Mouse (Mus musculus) yolk sac, embryonic 10.5 days (tissue): ENCODE data around the gene Tmem115.
A peak's percentile ranks its signal among the peaks of the same experiment; 100 is the strongest.

Experiments used
- DNase-seq: peaks from one replicate; pipeline ENCODE4 v3.0.0-alpha.2; 2017; ENCODE audit warnings: low spot score

Gene Tmem115

GRCm38 (mm10) chr9:107533791-107534407 is at the start of gene Tmem115:
Gene Tmem115, plus strand, starts transcription at chr9:107533945.
- DNase-seq, result peak; percentile 94

GRCm38 (mm10) chr9:107484302-107484701 is 49.4 kb upstream of the Tmem115 start:
- DNase-seq, result no peak

GRCm38 (mm10) chr9:107484766-107485165 is 49.0 kb upstream of the Tmem115 start:
- DNase-seq, result no peak

- DNase-seq, result no peak
Observed at GRCm38 (mm10) chr9:107486086-107486485, 47.7 kb upstream of the Tmem115 start.

GRCm38 (mm10) chr9:107486507-107487225 is 47.1 kb upstream of the Tmem115 start:
- DNase-seq, result peak; percentile 27

GRCm38 (mm10) chr9:107490146-107490545 is 43.6 kb upstream of the Tmem115 start:
- DNase-seq, result no peak

- DNase-seq, result no peak
Observed at GRCm38 (mm10) chr9:107490625-107491024, 43.1 kb upstream of the Tmem115 start.

- DNase-seq, result no peak
Observed at GRCm38 (mm10) chr9:107493511-107493910, 40.2 kb upstream of the Tmem115 start.

GRCm38 (mm10) chr9:107494238-107494637 is 39.5 kb upstream of the Tmem115 start:
- DNase-seq, result no peak

- DNase-seq, result no peak
Observed at GRCm38 (mm10) chr9:107496359-107496758, 37.4 kb upstream of the Tmem115 start.

GRCm38 (mm10) chr9:107500708-107501286 is 32.9 kb upstream of the Tmem115 start:
- DNase-seq, result no peak

GRCm38 (mm10) chr9:107502131-107502846 is 31.5 kb upstream of the Tmem115 start:
- no peak for DNase-seq

GRCm38 (mm10) chr9:107504662-107505537 is 28.8 kb upstream of the Tmem115 start:
- DNase-seq, result no peak

GRCm38 (mm10) chr9:107508266-107508665 is 25.5 kb upstream of the Tmem115 start:
- DNase-seq, result no peak

GRCm38 (mm10) chr9:107510384-107511100 is 23.2 kb upstream of the Tmem115 start:
- no peak for DNase-seq

- no peak for DNase-seq
Observed at GRCm38 (mm10) chr9:107511436-107511835, 22.3 kb upstream of the Tmem115 start.

- DNase-seq, result no peak
Observed at GRCm38 (mm10) chr9:107512326-107512725, 21.4 kb upstream of the Tmem115 start.

- peak; percentile 70 for DNase-seq
Observed at GRCm38 (mm10) chr9:107514303-107514955, 19.3 kb upstream of the Tmem115 start.

- no peak for DNase-seq
Observed at GRCm38 (mm10) chr9:107520331-107520730, 13.4 kb upstream of the Tmem115 start.

- no peak for DNase-seq
Observed at GRCm38 (mm10) chr9:107521190-107521589, 12.6 kb upstream of the Tmem115 start.
